Mouse (Mus musculus): Measurements from ENCODE around the gene F3. TPM values are rescaled to one million over a fixed set of nuclear protein-coding genes. Genes with fewer than 3 reads are reported as not detected.

The F3 gene
- polyA plus RNA-seq, 1 experiment = 4.2 TPM

GRCm38 (mm10) chr3:121684963-121685362 is 38.4 kb upstream of the F3 start:
- no peak for TF ChIP-seq CTCF (IDR thresholded peaks at IDR 0.05; ENCODE audit: control insufficient read depth, insufficient read depth, insufficient replicate concordance, low read depth, low read length)
- no peak for TF ChIP-seq POLR2A (IDR thresholded peaks at IDR 0.05; ENCODE audit: control insufficient read depth, low read depth, low read length)
- Histone ChIP-seq H3K27me3 (ENCODE audit: control insufficient read depth, insufficient read depth, low read length) (no peaks in the 10 kb centered on the region), H3K4me3 (ENCODE audit: control insufficient read depth, low read depth, low read length) (no peak overlapping the region), H3K36me3 (ENCODE audit: control insufficient read depth, insufficient read depth, low read length) (no peaks in the 10 kb centered on the region), H3K27ac (ENCODE audit: control insufficient read depth, insufficient read depth, low read depth, low read length) (no peak overlapping the region), H3K4me1 (ENCODE audit: control insufficient read depth, insufficient read depth, low read length) (peaks cover 4% of the 10 kb centered on the region; the same call in 1 of the 2 replicates)

- Histone ChIP-seq H3K4me1 (ENCODE audit: control insufficient read depth, insufficient read depth, low read length) (peaks cover 4% of the 10 kb centered on the region; the same call in 1 of the 2 replicates), H3K27me3 (ENCODE audit: control insufficient read depth, insufficient read depth, low read length) (no peaks in the 10 kb centered on the region), H3K4me3 (ENCODE audit: control insufficient read depth, low read depth, low read length) (no peak overlapping the region), H3K36me3 (ENCODE audit: control insufficient read depth, insufficient read depth, low read length) (no peaks in the 10 kb centered on the region), H3K27ac (ENCODE audit: control insufficient read depth, insufficient read depth, low read depth, low read length) (no peak overlapping the region)
- TF ChIP-seq CTCF (IDR thresholded peaks at IDR 0.05; ENCODE audit: control insufficient read depth, insufficient read depth, insufficient replicate concordance, low read depth, low read length) (no peak), POLR2A (IDR thresholded peaks at IDR 0.05; ENCODE audit: control insufficient read depth, low read depth, low read length) (no peak)
Measured at GRCm38 (mm10) chr3:121685985-121686384, 37.4 kb upstream of the F3 start.

- H3K4me1 ChIP-seq (ENCODE audit: control insufficient read depth, insufficient read depth, low read length) = peaks cover 4% of the 10 kb centered on the region; the same call in 1 of the 2 replicates
- no peaks in the 10 kb centered on the region for H3K36me3 ChIP-seq (ENCODE audit: control insufficient read depth, insufficient read depth, low read length)
- no peak overlapping the region for H3K27ac ChIP-seq (ENCODE audit: control insufficient read depth, insufficient read depth, low read depth, low read length)
- TF ChIP-seq POLR2A (IDR thresholded peaks at IDR 0.05; ENCODE audit: control insufficient read depth, low read depth, low read length) (no peak), CTCF (IDR thresholded peaks at IDR 0.05; ENCODE audit: control insufficient read depth, insufficient read depth, insufficient replicate concordance, low read depth, low read length) (no peak)
- no peaks in the 10 kb centered on the region for H3K27me3 ChIP-seq (ENCODE audit: control insufficient read depth, insufficient read depth, low read length)
- no peak overlapping the region for H3K4me3 ChIP-seq (ENCODE audit: control insufficient read depth, low read depth, low read length)
Measured at GRCm38 (mm10) chr3:121686408-121686911, 36.9 kb upstream of the F3 start.

GRCm38 (mm10) chr3:121687741-121688140 is 35.6 kb upstream of the F3 start:
- Histone ChIP-seq H3K27me3 (ENCODE audit: control insufficient read depth, insufficient read depth, low read length) (no peaks in the 10 kb centered on the region), H3K27ac (ENCODE audit: control insufficient read depth, insufficient read depth, low read depth, low read length) (no peak overlapping the region), H3K36me3 (ENCODE audit: control insufficient read depth, insufficient read depth, low read length) (no peaks in the 10 kb centered on the region), H3K4me3 (ENCODE audit: control insufficient read depth, low read depth, low read length) (no peak overlapping the region), H3K4me1 (ENCODE audit: control insufficient read depth, insufficient read depth, low read length) (peaks cover 3% of the 10 kb centered on the region; the same call in 1 of the 2 replicates)
- no peak for TF ChIP-seq CTCF (IDR thresholded peaks at IDR 0.05; ENCODE audit: control insufficient read depth, insufficient read depth, insufficient replicate concordance, low read depth, low read length)
- TF ChIP-seq POLR2A (IDR thresholded peaks at IDR 0.05; ENCODE audit: control insufficient read depth, low read depth, low read length) = no peak

- Histone ChIP-seq H3K4me3 (ENCODE audit: control insufficient read depth, low read depth, low read length) (no peak overlapping the region), H3K4me1 (ENCODE audit: control insufficient read depth, insufficient read depth, low read length) (no peaks in the 10 kb centered on the region), H3K27me3 (ENCODE audit: control insufficient read depth, insufficient read depth, low read length) (no peaks in the 10 kb centered on the region), H3K36me3 (ENCODE audit: control insufficient read depth, insufficient read depth, low read length) (no peaks in the 10 kb centered on the region), H3K27ac (ENCODE audit: control insufficient read depth, insufficient read depth, low read depth, low read length) (no peak overlapping the region)
- TF ChIP-seq POLR2A (IDR thresholded peaks at IDR 0.05; ENCODE audit: control insufficient read depth, low read depth, low read length) (no peak), CTCF (IDR thresholded peaks at IDR 0.05; ENCODE audit: control insufficient read depth, insufficient read depth, insufficient replicate concordance, low read depth, low read length) (no peak)
Measured at GRCm38 (mm10) chr3:121689029-121689428, 34.3 kb upstream of the F3 start.

GRCm38 (mm10) chr3:121689697-121690096 is 33.6 kb upstream of the F3 start:
- Histone ChIP-seq H3K4me3 (ENCODE audit: control insufficient read depth, low read depth, low read length) (no peak overlapping the region), H3K27ac (ENCODE audit: control insufficient read depth, insufficient read depth, low read depth, low read length) (no peak overlapping the region), H3K36me3 (ENCODE audit: control insufficient read depth, insufficient read depth, low read length) (no peaks in the 10 kb centered on the region), H3K4me1 (ENCODE audit: control insufficient read depth, insufficient read depth, low read length) (no peaks in the 10 kb centered on the region), H3K27me3 (ENCODE audit: control insufficient read depth, insufficient read depth, low read length) (no peaks in the 10 kb centered on the region)
- TF ChIP-seq POLR2A (IDR thresholded peaks at IDR 0.05; ENCODE audit: control insufficient read depth, low read depth, low read length) = no peak
- TF ChIP-seq CTCF (IDR thresholded peaks at IDR 0.05; ENCODE audit: control insufficient read depth, insufficient read depth, insufficient replicate concordance, low read depth, low read length) = no peak

- Histone ChIP-seq H3K36me3 (ENCODE audit: control insufficient read depth, insufficient read depth, low read length) (no peaks in the 10 kb centered on the region), H3K4me1 (ENCODE audit: control insufficient read depth, insufficient read depth, low read length) (no peaks in the 10 kb centered on the region), H3K4me3 (ENCODE audit: control insufficient read depth, low read depth, low read length) (no peak overlapping the region), H3K27me3 (ENCODE audit: control insufficient read depth, insufficient read depth, low read length) (no peaks in the 10 kb centered on the region), H3K27ac (ENCODE audit: control insufficient read depth, insufficient read depth, low read depth, low read length) (no peak overlapping the region)
- TF ChIP-seq CTCF (IDR thresholded peaks at IDR 0.05; ENCODE audit: control insufficient read depth, insufficient read depth, insufficient replicate concordance, low read depth, low read length) = no peak
Measured at GRCm38 (mm10) chr3:121693001-121693730, 30.2 kb upstream of the F3 start.

Measured in testis, adult 2 months (tissue).